Mouse (Mus musculus): ENCODE measurements around the gene Morn2. TPM values are rescaled to one million over a fixed set of nuclear protein-coding genes. Genes with fewer than 3 reads are reported as not detected.
A peak's percentile ranks its signal among the peaks of the same experiment; 100 is the strongest.

The Morn2 gene
- total and polyA plus RNA-seq, 2 experiments from 2014 or later = 26.4 to 47.8 TPM

DNA sequence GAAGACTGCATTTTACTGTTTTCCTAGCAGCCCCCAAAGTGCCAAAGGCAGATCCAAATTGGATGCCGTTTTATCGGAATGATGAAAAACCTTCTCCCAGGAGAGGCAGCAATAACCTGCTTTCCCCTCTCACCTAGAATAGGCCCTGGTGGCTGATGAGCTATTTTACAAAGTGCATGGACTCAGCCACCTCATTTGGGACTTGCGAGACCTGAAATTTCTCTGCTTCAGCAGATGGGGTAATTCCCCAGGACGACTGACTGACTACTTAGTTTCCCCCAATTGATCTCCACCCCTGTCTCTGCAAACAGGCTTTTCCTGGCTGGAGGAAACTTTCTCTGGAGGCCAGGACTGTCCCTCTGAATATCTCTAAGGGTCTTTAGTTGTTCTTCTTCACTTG, 33.0 kb downstream of the Morn2 start:
- Histone ChIP-seq H3K27ac (ENCODE audit: low read depth, low read length) (no peak overlapping the region), H3K9ac (no peak overlapping the region), H3K4me2 (ENCODE audit: low read depth) (no peak overlapping the region), H3K4me3 (ENCODE audit: low read depth, low read length) (no peak overlapping the region), H3K9me3 (ENCODE audit: low read length) (no peaks in the 10 kb centered on the region), H3K4me1 (ENCODE audit: insufficient read depth) (no peaks in the 10 kb centered on the region), H3K36me3 (ENCODE audit: insufficient read depth) (no peaks in the 10 kb centered on the region), H3K27me3 (ENCODE audit: insufficient read depth, low read length) (no peaks in the 10 kb centered on the region)
- ATAC-seq = no peak
- 79% methylated on average over 4 of the region's 4 CpGs for WGBS
- no peak for TF ChIP-seq CTCF (IDR thresholded peaks at IDR 0.05; ENCODE audit: low read depth)
- no peak for DNase-seq

DNA sequence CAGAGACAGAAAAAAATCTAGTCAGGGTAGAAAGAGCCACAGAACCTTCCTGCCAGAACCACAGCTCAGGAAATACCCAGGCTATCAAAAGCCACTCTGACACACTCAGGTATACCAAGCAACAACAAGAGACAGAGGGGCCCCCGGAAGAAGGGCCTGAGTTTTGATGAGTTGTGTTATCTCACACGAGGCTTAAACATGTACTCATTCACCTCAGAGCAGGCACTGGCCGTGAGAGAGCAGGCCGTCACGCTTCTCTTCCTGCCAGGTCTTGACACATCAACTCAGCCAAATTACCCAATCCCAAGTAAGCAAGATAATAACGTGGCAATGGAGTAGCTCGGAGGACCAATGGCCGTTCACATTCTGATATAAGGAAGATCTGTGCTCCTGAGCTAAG, 33.7 kb downstream of the Morn2 start:
- no peak overlapping the region for H3K27ac ChIP-seq (ENCODE audit: low read depth, low read length)
- no peak overlapping the region for H3K9ac ChIP-seq
- no peaks in the 10 kb centered on the region for H3K4me1 ChIP-seq (ENCODE audit: insufficient read depth)
- no peaks in the 10 kb centered on the region for H3K9me3 ChIP-seq (ENCODE audit: low read length)
- DNase-seq = no peak
- H3K36me3 ChIP-seq (ENCODE audit: insufficient read depth) = no peaks in the 10 kb centered on the region
- WGBS = 86% methylated on average over 8 of the region's 8 CpGs
- no peak overlapping the region for H3K4me3 ChIP-seq (ENCODE audit: low read depth, low read length)
- no peaks in the 10 kb centered on the region for H3K27me3 ChIP-seq (ENCODE audit: insufficient read depth, low read length)
- TF ChIP-seq CTCF (IDR thresholded peaks at IDR 0.05; ENCODE audit: low read depth) = no peak
- no peak overlapping the region for H3K4me2 ChIP-seq (ENCODE audit: low read depth)
- ATAC-seq = no peak

DNA sequence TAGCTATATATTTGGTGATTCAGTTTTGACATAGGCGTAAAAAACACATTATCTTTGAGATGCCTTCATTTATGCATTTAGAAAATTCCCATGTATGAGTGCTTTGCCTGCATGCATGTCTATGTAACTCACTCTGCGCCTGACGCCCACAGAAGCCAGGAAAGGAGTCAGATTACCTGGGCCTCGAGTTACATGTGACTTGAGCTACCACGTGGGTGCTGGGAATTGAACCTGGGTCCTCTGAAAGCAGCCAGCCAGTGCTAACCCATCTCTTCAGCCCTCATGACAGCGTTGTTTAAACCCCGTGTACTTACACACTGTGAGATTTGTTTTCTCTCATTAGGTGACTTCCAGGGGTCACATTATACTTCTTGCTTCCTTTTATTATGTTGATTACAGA, 34.5 kb downstream of the Morn2 start:
- WGBS = 88% methylated on average over 7 of the region's 7 CpGs
- DNase-seq = no peak

DNA sequence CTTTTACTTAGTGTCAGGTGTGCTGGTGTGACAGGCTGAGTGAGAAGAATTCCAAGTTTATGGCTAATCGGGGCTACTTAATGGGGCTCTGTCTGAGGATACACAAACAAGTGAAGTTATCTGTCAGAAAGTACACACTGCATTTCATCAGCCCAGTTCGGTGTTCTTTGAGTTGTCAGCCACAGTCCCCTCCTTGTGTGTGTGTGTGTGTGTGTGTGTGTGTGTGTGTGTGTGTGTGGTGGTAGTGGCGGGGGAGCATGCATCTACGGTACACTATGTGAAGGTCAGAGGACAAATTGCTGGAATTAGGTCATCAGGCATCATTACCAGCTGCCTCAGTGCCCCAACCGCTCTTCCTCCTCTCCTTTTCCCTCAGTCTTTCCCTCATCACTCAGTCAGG, 35.5 kb downstream of the Morn2 start:
- Histone ChIP-seq H3K4me1 (ENCODE audit: insufficient read depth) (no peaks in the 10 kb centered on the region), H3K9me3 (ENCODE audit: low read length) (no peaks in the 10 kb centered on the region), H3K4me3 (ENCODE audit: low read depth, low read length) (no peak overlapping the region), H3K4me2 (ENCODE audit: low read depth) (no peak overlapping the region), H3K27me3 (ENCODE audit: insufficient read depth, low read length) (no peaks in the 10 kb centered on the region), H3K9ac (no peak overlapping the region), H3K27ac (ENCODE audit: low read depth, low read length) (no peak overlapping the region), H3K36me3 (ENCODE audit: insufficient read depth) (no peaks in the 10 kb centered on the region)
- no peak for TF ChIP-seq CTCF (IDR thresholded peaks at IDR 0.05; ENCODE audit: low read depth)
- 86% methylated on average over 5 of the region's 5 CpGs for WGBS
- DNase-seq (no peak), ATAC-seq (no peak)

More for the DNA sequence above, 34.5 kb downstream of the Morn2 start:
- TF ChIP-seq CTCF (IDR thresholded peaks at IDR 0.05; ENCODE audit: low read depth) = no peak
- Histone ChIP-seq H3K36me3 (ENCODE audit: insufficient read depth) (no peaks in the 10 kb centered on the region), H3K27me3 (ENCODE audit: insufficient read depth, low read length) (no peaks in the 10 kb centered on the region), H3K27ac (ENCODE audit: low read depth, low read length) (no peak overlapping the region), H3K4me1 (ENCODE audit: insufficient read depth) (no peaks in the 10 kb centered on the region), H3K9ac (no peak overlapping the region), H3K4me2 (ENCODE audit: low read depth) (no peak overlapping the region), H3K4me3 (ENCODE audit: low read depth, low read length) (no peak overlapping the region), H3K9me3 (ENCODE audit: low read length) (no peaks in the 10 kb centered on the region)
- ATAC-seq = no peak

DNA sequence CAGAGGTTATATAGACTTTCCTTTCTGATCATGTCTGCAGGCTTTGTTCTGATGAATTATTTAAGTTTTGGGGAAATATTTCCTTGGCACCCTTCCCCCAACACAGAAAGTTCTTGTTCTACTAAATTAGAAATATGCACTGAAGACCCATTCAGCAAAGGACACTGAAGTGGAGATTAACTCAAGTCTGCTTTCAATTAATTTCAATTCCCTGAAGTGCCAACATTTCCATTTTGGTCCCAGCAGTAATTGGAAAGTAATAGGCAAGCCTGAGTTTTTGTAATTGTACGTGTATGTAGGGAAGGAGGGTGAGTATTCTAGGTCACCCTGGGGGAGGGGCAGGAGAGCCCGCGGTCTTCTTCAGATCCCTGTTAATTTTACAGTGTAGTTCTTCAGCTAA, 36.4 kb downstream of the Morn2 start:
- TF ChIP-seq CTCF (IDR thresholded peaks at IDR 0.05; ENCODE audit: low read depth) = no peak
- Histone ChIP-seq H3K9me3 (ENCODE audit: low read length) (no peaks in the 10 kb centered on the region), H3K9ac (no peak overlapping the region), H3K27me3 (ENCODE audit: insufficient read depth, low read length) (no peaks in the 10 kb centered on the region), H3K4me2 (ENCODE audit: low read depth) (no peak overlapping the region), H3K4me1 (ENCODE audit: insufficient read depth) (no peaks in the 10 kb centered on the region), H3K36me3 (ENCODE audit: insufficient read depth) (no peaks in the 10 kb centered on the region), H3K4me3 (ENCODE audit: low read depth, low read length) (no peak overlapping the region), H3K27ac (ENCODE audit: low read depth, low read length) (no peak overlapping the region)
- DNase-seq = no peak
- no peak for ATAC-seq
- 67% methylated on average over 3 of the region's 3 CpGs for WGBS

DNA sequence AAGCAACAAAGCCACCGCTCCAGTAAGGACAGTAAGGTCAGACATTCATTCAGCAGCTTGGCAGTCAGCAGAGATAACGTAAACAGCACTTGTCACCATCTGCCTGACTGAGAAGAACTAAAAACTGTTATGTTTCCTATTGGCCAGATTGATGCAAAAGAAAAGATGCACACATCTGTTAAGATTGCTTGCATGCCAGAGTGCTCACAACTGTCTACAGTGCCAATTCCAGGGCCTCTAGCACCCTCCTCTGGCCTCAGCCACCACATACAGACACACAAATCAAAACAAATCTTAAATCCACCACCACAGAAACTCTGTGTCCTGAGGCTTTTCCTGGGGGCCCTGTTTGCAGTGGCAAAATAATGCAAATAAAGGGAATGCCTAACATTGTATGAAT, 42.4 kb downstream of the Morn2 start:
- H3K4me2 ChIP-seq (ENCODE audit: low read depth) = no peak overlapping the region
- TF ChIP-seq CTCF (IDR thresholded peaks at IDR 0.05; ENCODE audit: low read depth) = peak; percentile 55
- DNase-seq = peak; percentile 39
- no peaks in the 10 kb centered on the region for H3K4me1 ChIP-seq (ENCODE audit: insufficient read depth)
- 59% methylated on average over 2 of the region's 2 CpGs for WGBS
- no peaks in the 10 kb centered on the region for H3K36me3 ChIP-seq (ENCODE audit: insufficient read depth)
- no peaks in the 10 kb centered on the region for H3K9me3 ChIP-seq (ENCODE audit: low read length)
- no peak overlapping the region for H3K9ac ChIP-seq
- no peak overlapping the region for H3K27ac ChIP-seq (ENCODE audit: low read depth, low read length)
- ATAC-seq = peak; percentile 72
- H3K4me3 ChIP-seq (ENCODE audit: low read depth, low read length) = no peak overlapping the region
- H3K27me3 ChIP-seq (ENCODE audit: insufficient read depth, low read length) = no peaks in the 10 kb centered on the region

DNA sequence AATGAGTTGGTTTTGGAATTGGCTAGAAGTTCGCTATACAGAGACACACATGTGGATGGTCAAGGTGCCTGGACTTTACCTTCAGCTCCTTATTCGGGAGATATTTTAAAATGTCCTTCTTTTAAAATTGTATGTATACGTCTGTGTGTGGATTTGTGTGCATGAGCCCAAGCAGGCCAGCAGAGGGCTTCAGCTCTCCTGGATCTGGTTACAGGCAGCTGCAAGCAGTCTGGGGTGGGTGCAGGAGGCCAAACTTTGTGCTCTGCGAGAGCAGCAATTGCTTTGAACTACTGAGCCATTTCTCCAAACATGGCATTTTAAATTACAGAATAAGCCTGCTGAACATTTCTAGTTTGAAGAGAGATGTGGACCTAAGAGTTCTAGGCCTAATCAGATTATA, 55.3 kb downstream of the Morn2 start:
- no peak overlapping the region for H3K4me3 ChIP-seq (ENCODE audit: low read depth, low read length)
- H3K4me2 ChIP-seq (ENCODE audit: low read depth) = no peak overlapping the region
- H3K9ac ChIP-seq = no peak overlapping the region
- no peaks in the 10 kb centered on the region for H3K4me1 ChIP-seq (ENCODE audit: insufficient read depth)
- H3K27ac ChIP-seq (ENCODE audit: low read depth, low read length) = no peak overlapping the region
- peak; percentile 54 for TF ChIP-seq CTCF (IDR thresholded peaks at IDR 0.05; ENCODE audit: low read depth)
- H3K36me3 ChIP-seq (ENCODE audit: insufficient read depth) = no peaks in the 10 kb centered on the region
- DNase-seq (peak; percentile 16), ATAC-seq (peak; percentile 56; the same call in 1 of the 2 replicates)
- H3K27me3 ChIP-seq (ENCODE audit: insufficient read depth, low read length) = no peaks in the 10 kb centered on the region
- no peaks in the 10 kb centered on the region for H3K9me3 ChIP-seq (ENCODE audit: low read length)
- WGBS = 82% methylated on average over 4 of the region's 4 CpGs
